Mouse (Mus musculus): Measurements from ENCODE around the gene Spint2. TPM values are rescaled to one million over a fixed set of nuclear protein-coding genes. Genes with fewer than 3 reads are reported as not detected.

Spint2 gene
- total RNA-seq, 2 experiments from 2014 or later = 33.2 to 36.6 TPM

DNA sequence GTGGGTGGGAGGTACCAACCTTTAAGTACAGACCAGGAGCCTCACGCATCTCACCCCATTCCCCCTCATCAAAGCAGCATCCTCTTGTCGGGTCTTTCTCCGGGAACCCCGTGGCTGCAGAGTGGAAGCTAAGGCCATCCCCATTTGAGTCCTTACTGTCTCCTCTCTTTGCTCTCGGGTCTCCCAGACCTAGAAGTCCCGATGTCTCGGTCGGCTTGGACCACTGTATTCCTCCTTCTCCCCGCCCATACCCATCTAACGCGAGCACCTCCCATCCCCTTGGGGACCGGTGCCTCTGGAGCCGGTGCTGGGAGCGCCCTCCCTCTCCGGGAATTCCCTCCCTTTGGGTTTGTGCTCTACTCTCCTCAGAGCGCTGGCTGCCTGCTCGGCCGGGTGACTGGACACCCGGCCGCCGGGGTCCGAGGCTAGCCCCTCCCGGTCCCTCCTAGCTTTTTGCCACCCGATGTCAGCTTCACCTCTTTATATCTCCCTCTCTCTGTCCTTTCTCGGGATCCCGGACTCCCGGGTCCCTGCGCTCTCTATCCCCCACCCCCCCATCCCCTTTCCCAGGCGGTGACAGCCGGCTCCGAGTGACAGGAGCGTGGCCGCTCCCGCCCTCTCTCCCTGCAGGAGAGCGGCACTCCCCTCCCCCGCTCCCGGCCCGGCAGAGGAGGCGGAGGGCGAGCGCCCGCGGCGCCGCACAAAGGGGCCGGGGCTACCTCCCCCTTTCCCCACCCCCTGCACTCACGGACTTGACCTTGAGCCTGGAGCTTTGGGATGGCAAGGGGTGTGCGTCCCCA is 23.0 kb upstream of the Spint2 start:
- DNase-seq = no peak

DNA sequence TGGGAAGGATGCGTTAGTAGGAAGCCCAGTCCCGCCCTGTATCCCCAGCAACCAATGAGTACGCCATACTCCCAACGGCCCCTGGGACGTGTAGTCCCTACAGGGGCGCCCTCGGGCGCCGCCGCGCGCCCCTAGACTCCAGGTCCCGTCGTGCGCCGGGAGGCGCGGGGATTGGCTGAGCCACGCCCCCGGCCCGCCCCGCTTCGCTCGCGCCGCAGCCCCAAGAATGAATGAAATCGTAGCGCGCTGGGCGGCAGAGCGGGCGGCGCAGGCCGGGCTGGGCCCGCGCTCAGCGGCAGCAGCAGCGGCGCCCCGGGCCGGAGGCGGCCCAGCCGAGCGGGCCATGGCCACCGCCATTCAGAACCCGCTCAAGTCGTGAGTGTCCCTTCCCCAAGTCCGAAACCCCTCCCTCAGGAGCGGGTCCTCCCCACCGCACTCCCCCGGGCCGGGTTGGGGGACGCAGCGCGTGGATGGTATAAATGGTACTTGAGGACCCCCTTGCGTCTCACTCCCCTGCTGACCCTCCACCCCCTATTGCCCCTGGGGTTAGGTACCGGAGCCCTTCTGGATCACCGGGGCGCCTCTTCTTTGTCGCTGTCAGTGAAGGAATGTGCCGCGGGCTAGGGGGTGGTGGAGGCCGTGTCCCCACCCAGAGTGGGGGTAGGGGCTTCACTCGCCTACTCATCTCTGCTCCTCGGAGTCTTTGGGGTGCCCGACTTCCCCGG is 22.2 kb upstream of the Spint2 start, which contains the start of gene Dpf1:
Dpf1 (plus strand) TSS at position 214 of the 725 bp plus-strand sequence.
- peak; percentile 86 for DNase-seq

DNA sequence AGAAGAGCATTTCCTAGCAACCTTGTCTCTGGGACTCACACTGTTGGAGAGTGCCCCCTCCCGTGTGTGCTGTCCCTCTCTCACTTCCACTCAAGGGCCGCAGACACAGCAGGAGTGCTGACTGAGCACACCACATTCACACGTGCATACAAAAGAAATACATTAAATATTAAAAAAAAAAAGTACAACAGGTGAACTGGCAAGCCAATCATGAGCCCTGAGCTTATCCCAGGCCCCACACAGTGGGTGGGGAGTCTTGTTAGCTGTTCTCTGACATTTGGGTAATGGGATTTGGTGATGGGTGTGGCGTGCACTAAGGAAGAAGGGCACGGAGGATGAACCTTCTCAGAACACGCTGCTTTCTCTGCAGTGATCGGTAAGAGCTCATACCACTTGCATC is 20.9 kb upstream of the Spint2 start:
- no peak for DNase-seq

DNA sequence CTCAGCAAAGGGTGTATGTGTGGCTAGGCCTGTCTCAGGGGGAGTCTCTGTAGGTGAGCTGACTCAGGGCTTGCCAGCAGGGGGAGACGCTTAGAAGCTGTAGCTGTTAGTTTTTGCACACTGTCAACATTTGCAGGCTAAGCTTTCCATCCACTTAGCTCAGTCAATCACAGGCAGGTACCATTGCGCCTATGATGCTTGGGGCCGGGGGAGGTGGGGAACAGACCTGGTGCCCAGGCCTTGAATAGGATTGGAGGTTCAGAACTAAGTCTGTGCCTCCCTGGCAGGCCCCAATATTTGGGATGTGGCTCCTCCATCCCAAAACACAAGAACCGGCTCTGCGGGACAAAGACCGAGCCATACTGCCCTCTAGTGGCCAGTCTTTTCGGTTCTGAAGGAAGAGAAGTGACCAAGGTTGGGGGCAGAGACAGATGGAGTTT is 19.4 kb upstream of the Spint2 start:
- DNase-seq = peak; percentile 81

DNA sequence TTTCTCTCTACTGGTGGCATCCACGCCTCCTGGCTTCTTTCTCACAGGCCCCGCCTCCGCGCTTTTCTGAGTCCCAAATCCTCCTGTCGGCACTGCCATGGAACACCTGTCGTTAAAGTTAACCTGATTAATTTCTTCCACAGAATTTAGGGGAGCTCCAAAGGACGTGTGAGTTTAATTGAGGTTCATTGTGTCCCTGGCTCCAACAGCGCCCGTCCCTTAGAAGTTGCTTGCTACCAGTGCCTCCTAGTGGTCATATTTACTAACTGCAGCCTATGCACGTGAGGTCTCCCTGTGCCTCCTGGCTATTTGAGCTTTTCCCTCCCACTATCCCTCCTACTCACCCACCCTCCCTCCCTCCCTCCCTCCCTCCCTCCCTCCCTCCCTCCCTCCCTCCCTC is 15.3 kb upstream of the Spint2 start:
- peak; percentile 75 for DNase-seq

DNA sequence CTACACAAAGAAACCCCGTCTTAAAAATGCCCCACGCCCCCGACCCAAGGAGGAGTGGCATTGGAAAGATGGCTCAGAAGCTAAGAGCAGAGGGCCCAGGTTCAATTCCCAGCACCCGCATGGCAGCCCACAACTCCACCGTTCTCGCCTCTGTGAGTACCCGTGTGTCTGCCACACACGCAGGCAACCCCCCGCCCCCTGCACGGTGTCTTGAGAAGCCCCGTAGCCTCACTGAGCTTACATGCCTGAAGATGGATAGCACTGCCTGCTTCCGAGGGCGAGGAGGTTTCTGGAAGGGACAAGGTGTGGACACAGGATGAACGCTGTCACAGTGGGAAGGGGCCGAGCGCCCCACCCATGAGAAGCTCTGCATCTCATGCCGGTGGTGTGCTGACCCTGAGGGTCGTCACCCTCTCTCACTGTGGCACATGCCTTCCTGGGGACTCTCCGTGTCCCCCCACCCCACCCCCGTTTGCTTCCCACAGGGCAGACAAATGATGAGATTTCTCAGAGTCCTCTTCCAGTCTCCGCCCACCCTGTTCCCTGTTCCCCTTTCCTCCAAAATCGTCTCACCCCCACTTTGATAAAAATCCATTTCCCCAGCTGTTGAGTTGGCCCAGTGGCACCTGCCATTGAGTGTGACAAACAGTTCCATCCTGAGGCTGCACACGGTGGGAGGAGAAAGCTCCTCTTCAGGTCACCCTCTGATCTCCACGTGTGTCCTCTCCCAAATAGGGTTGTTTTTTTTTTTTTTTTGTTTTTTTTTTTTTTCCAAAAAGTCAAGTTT is 14.3 kb upstream of the Spint2 start:
- no peak for DNase-seq

DNA sequence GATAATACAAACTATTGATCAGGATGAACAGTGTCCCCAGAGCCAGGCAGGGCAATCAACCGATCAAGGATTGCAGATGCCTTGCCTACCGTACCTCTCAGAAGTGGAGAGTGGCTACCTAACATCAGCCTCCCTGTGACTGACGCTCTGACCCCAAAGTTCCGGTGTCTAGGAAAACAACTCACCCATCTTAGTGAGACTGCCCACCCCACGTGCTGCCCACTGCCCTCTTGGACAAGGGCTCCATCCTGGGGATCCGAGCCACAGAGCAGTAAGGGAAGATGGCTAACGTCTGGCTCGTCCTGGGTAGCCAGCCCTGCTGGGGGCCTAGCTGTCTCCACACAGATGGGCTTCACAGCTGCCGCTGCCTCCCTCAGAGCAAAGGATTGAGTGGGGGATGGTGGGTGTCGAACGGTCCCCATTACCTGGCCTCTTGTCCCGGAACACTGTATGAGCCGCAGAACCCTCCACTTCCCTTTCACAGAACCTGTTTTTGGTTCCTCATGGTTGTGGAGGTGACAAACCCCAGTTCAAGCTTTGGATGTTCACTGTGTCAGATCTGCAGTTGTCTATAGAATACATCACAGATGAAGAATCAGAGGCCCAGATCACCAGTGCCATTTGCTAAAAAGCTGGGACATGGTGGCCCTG is 12.5 kb upstream of the Spint2 start:
- no peak for DNase-seq

DNA sequence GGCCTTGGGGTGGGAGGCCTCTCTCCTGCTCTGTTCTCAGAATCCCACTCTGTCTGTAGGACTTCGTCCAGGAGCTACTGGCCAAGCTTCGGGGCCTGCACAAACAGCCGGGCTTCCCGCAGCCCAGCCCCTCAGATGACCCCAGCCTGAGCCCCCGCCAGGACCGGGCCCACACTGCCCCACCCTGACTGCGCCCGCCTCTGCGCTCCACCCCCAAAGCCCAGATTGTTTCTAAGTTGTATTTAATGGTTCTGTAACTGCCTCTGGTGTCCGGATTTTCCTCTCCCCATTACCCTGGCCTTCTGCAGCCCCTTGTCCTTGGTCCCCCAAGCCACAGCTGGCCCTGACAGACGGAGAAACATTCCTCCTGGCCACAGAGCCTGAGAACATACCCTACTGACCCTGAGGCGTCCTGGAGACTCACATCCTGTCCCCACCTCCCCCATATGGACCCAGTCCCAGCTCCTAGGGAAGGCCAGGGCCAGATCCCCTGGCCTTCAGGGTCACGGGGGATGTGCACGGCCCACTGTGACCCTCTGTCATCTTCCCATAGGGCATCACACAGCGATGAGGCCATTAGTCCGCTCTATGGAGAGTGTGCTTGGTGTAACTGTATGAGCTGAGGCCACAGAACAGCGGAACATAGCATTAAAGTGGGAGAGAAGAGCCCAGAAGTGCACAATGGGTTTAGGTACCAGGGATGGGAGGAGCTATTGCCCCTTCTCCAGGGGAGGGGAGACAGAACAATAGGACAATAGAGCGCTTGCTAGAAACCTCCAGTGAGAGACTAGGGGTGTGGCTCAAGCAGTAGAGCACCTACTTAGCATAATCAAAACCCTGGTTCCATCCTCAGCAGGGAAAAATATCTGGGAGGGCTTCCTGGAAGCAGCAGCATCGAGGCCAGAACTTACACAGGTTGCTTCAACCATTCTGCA is 11.7 kb upstream of the Spint2 start:
- peak; percentile 43 for DNase-seq

DNA sequence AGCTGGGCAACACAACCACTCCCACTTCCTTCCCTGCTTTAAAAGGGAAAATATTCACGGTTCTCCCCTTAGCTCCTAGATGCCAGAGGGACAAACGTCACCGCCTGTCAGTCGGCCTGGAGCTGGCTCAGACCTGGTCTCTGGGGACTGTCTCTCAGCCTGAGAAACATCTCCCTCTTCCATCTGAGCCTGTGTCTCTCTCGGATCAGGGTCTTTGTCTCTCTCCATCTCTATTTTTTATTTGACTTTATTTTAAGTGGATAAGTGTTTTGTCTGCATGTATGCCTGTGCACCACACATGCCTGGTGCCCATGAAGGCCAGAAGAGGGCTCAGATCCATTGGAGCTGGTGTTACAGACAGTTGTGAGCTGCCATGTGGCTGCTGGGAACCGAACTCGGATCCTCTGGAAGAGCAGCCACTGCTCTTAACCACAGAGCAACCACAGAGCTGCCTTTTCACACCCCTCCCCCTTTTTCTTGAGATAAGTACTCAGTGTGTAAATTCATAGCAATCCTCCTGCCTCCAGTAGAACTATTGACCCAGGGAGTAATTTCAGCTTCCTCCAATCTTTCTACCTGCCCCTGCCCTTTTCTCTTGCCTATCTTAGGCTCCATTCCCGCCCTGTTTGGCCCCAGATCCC is 10.9 kb upstream of the Spint2 start:
- no peak for DNase-seq

DNA sequence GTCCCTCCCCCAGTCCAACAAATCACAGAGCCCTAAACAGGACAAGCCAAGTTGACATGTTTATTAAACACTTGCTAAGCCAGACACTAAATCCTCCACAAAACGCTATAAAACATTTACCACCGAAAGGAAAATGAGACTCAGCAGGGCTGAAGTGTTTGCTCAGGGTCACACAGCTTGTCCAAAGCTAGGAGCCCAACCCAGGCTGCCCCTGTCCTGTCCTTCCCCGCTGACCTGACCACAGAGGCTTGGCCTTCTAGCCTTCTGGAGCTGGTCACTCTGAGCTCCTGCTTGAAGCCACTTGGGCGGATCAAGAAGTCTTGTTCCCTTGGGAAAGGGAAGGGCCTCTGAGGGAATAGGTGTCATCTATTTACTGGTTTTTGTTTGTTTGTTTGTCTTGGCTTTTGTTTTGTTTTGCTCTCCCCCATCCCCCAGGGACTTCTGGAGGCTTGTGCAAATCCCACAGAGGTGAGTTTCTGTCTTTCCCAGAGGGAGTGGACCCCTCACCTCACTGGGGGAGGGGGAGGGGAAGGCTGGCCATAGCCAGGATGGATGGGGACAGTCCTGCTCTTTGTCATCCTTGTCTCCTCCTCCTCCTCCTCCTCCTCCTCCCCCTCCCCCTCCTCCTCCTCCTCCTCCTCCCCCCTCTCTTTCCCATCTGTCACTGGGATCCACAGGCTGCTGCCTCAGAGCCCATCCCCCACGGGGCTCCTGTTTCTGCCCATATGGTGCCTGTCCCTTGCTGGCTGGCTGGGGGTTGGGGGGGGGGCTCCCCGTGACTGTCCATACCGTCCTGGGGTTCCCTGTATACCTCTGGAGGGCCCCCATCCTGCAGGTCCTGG is 10.1 kb upstream of the Spint2 start:
- no peak for DNase-seq

DNA sequence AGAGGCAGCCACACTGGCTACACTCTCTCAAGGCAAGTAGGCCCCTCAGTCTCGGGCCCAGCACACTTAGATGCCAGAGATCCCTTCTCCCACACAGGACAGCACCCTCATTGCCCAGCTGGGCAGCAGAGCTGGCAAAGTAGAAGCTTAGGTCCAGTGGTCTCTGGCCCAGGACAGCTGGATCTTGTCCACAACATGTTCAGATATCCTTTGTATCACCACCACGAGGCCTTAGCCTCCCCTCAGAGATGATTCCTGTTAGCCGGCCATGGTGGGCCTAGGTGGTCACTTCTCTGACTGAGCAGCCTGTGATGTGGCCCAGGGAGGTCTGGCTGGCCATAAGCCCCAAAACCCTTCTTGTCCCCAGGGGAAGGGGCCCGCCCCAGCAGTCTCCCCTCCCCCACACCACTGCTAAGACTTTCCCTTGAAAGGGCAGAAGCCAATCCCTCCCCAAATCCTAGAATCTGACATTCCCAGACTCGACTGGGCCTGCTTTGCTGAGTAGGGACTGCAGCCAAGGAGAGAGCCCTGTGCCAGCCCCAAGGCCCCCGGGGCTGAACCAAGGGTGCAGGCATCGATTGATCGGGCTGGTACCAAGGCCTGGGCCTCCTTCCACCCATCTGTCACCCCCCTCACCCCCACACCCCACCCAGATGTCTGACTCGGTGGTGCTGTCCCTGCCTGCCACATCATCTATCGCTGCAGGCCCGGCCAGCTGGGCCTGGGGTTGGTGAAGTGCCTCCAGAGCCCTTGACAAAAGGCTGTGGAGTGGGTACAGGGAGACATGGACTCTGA is 9.2 kb upstream of the Spint2 start:
- no peak for DNase-seq

DNA sequence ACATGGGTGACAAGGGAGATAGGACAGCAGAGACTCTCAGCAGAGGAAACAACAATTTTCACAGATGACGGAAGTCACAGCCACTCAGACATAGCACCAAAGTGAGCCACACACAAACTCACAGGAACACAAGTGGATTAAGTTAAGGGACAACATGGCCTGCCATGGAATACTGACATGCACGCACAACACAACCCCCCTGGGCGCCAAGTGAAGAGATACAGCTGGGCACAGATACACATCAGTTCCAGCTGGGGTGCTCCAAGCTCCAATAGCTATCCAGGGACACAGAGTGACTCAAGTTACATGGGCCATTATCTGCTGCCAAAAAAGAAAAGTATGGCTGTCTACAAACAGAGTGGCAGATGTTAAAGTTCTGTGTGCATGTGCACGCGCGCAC is 8.1 kb upstream of the Spint2 start:
- DNase-seq = no peak

DNA sequence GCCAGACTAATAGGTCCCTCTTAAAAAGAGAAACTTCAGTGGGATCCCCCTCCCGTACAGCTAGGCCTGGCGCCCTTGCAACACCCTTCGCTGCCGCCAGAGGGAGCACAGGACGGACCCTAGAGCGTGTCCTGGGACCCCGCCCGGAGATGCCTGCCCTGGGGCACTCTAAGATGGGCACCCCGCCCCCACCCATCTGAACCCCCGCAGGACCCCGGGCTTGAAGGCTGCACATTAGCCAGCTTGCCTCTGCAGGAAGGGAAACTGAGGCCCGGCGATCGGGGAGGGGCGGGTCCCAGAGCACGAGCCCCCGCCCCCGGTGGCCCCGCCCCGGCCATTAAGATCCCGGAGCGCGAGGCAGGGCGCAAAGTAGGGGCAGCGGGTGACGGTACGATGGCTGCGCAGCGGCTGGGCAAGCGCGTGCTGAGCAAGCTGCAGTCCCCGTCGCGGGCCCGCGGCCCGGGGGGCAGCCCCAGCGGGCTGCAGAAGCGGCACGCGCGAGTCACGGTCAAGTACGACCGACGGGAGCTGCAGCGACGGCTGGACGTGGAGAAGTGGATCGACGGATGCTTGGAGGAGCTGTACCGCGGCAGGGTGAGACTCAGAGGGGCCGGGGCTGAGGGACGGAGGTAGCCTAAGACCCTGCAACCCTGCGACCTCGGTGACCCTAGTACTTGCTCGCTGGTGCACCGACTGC is 7.4 kb upstream of the Spint2 start, which contains the start of gene Ppp1r14a:
Ppp1r14a (plus strand) TSS at position 367 of the 697 bp plus-strand sequence.
- peak; percentile 85 for DNase-seq

DNA sequence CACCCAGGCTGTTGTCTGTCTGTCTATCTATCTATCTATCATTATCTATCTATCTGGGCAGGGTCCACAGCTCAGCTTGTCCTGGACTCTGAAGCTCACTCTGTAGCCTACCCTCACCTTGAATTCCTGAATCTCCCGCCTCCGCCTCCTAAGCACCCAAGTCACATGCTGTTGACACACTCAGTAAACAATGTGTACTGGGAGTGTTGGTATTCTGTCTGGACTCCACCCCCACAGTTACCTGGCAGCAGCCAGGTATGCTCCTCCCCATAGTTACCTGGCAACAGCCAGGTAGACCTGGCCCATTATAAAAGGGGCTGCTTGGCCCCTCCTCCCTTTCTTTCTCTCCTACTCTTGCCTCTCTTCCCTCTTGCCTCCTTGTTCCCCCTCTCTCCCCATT is 6.4 kb upstream of the Spint2 start:
- DNase-seq = no peak

DNA sequence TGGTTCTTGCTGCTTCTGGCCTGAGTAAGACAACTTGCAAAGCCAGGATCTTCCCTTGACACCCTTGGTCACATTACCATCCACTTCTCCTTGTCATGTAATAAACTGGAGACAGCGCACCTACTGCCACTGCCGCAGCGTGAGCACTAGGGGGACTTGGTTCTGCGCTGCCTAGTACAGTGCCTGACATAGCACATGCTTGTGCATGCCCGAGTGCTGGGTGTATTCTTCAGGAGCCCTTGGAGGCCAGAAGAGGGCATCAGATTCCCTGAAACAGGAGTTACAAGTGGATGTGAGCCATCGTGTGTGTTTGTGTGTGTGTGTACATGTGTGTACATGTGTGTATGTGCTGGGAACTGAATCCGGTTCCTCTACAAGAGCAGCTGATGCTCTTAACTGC is 5.8 kb upstream of the Spint2 start:
- no peak for DNase-seq

DNA sequence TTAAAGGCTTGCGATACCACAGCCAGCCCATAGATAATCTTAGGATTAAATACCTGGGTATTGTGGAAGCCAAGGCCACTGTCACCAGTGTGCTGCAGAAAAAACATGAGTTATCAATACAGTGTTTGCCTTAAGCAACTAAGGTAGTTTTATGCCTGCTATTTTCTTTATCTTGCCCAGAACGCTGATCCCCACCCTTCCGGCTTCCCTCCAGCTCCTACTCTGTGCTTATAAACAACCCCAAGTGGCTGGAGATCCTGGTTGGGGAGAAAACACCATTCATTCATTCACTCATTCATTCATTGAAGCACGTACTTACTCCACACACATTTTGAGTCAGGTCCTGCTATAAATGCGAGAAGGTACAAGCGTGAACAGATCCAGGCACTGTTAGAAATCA is 2.8 kb upstream of the Spint2 start:
- DNase-seq = no peak

DNA sequence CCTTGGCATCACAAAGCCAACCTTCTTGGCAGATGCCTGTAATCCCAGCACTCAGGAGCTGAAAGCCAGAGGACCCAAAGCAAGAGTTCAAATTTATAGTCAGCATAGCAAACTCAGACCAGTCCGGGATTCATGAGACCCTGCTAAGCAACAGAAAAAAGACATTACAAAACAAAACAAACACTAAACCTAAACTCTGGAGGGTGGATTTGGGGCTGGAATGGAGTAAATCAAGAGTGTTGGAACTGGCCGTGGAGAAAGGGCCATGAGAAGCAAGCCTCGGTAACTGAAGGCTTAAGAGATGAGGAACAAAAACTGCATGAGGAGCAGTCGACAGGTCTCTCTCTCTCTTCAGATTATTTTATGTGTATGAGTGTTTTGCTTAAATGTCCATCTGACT is 2.2 kb upstream of the Spint2 start:
- no peak for DNase-seq

DNA sequence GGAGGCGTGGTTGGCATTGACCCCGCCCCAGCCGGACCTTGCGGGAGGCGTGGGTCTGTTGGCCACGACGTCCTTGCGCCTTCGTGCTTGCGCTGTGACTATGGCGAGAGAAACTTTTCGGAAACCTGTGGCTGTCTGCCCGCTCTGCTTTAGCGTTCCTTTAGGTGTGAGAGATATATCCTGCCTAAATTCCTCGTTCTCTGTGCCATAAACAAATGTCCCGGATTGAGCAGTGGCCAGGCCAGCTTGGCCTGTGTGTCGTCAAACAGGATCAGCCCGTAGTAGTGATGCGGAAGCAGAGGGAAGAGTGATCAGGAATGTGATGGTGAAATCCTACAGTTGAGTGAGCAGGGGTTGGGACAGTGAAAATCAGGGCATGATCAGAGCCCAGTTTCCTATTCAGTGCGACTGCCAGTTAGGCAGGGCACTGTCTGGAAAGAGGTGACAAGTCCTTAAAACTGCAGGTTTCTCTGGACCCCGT is 402 bp upstream of the Spint2 start:
- no peak for DNase-seq
